Mouse (Mus musculus) heart, adult 2 months (tissue): ENCODE data around the gene Dok4.

Experiments
- CTCF ChIP-seq: fragments of 200-600 bp; IDR thresholded peaks from 2 replicates; pipeline ENCODE4 v1.8.1; 2022; ENCODE audit warnings: antibody characterized with exemption, mild to moderate bottlenecking, moderate library complexity
- EP300 ChIP-seq: fragments of 200-500 bp; IDR thresholded peaks from 2 replicates; pipeline ENCODE4 v1.6.1; 2011; ENCODE audit warnings: low read depth, low read length, control low read depth; ENCODE audit not compliant: insufficient read depth
- POLR2A ChIP-seq: fragments of 200-500 bp; IDR thresholded peaks from 2 replicates; pipeline ENCODE4 v1.6.1; 2011; ENCODE audit warnings: mild to moderate bottlenecking, low read depth, low read length, control low read depth; ENCODE audit not compliant: insufficient read depth

GRCm38 (mm10) chr8:94919256-94919655 is 43.1 kb upstream of the Dok4 start:
- TF ChIP-seq CTCF (no peak), POLR2A (no peak), EP300 (no peak)
